Mouse (Mus musculus) layer of hippocampus, adult 18-20 months (tissue): Measurements from ENCODE around the gene Zscan25. TPM values are rescaled to one million over a fixed set of nuclear protein-coding genes. Genes with fewer than 3 reads are reported as not detected.
"Not testable (repeated sequence)": the region's sequence is repeated elsewhere in the genome, so short reads cannot be mapped to it uniquely, and the experiment has no call there.

Experiments
- DNase-seq, 2 experiments: peaks; one replicate each; pipeline ENCODE4 v3.0.0; 2022; ENCODE audit warnings: low spot score in 2 of 2
- long read RNA-seq: library from polyadenylated mRNA; stranded (forward); transcript quantifications from one replicate; pipeline ENCODE4 v2.0.0, GENCODE M21; 2021
- total RNA-seq, 2 experiments: library from RNA; stranded (reverse); gene quantifications; 2 replicates each; pipeline ENCODE4 v1.2.3; 2021

The Zscan25 gene
- total RNA-seq = 10 to 100 TPM; 19.7 to 20.1 TPM
- long read RNA-seq, partial matches to known transcripts = 0 of 14 reads
- long read RNA-seq, other reads (novel, unspliced or antisense) = 14 of 14 reads

GRCm38 (mm10) chr5:145280371-145281143 lies at the start of gene Zscan25:
Gene Zscan25 (plus strand): TSS chr5:145280500.
- peak; percentile 85 to 92 for DNase-seq

GRCm38 (mm10) chr5:145230641-145231040 lies 49.7 kb upstream of the Zscan25 start:
- DNase-seq = no peak

GRCm38 (mm10) chr5:145231367-145231871 lies 48.9 kb upstream of the Zscan25 start, which contains the start of gene Zfp655:
Gene Zfp655 (plus strand): TSS chr5:145231715.
- DNase-seq = peak; percentile 98

DNA sequence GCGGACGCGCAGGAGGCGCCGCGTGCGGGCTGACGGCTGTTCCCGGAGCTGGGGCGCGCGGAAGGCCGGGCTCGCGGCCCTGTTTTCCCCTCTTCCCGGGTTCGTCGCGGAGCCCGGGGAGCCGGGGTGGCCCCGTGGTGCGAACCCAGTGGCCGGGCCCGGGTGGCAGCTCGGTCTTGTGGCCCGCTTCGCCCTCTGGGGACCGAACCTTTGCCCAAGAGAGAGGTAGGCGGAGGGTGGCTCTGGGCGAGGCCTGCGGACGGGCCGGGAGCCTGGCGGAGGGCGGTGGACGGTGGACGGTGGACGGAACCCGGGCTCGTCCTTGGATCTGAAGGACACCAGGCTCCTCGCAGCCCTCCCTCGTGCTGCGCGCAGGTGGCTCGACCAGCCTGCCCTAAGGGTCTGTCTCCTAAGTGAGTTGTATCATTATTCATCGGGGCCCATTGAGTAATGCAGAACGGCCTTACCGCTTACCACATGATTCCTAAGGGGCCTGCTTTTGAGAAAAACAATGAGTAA lies 48.3 kb upstream of the Zscan25 start:
- DNase-seq = no peak

- DNase-seq = peak in 1 of 2 experiments; percentile 20
These were observed 45.7 kb upstream of the Zscan25 start for GRCm38 (mm10) chr5:145234636-145235035.

DNA sequence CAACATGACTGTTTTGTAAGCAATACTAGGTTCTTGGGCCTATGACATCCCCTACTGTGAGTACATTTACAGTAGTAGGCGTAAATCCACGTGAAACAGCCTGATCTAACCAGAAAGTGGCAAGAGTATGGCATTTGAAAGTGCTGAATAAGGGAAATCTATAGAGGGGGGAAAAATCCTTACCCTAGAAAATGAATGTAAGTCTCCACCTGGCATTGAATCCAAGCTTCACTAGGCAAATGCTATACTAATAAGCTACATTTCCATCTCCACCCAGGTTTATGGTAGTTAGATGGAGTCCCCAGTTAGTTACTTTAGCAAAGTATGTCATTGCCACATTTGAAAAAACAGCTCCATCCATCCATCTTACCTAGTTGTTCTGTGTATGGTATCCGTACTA lies 30.8 kb upstream of the Zscan25 start:
- DNase-seq = no peak

GRCm38 (mm10) chr5:145273568-145273967 lies 6.7 kb upstream of the Zscan25 start:
- DNase-seq = not testable (repeated sequence)

DNA sequence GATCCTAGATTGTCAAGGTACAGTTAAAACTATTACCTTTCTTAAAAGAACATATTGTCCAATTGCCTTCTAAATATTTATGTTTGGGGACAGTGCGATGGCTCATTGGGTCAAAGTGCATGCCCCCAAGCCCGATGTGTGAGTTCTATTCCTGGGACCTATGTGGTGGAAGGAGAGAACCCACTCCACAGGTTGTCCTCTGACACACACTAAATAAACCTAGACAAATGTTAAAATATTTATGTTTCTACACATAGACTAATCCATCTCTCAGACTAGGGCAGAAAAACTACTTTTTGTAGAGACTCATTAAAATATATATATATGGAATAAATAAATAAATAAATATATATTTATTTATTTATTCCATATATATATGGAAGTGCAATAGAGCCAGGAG lies 352 bp upstream of the Zscan25 start:
- no peak for DNase-seq

DNA sequence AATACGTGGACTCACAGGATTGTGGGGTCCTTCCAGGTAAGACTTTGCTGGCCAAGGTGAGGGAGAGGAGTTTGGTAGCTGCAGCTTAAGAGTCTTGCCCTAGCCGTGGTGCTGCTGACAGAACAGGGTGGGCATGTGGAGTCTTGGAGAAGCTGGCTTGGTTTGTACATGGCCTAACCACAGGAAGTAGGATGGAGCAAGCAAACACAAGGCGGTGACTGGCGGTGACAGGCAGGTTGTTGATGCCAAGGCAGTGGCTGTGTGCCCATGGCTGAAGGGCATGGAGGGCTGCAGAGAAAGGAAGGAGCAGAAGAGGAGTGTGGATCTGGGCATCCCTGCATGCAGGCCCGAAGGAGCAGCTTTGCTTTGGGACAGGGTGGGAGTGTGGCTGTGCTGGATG lies 8.1 kb downstream of the Zscan25 start:
- no peak for DNase-seq

GRCm38 (mm10) chr5:145290697-145291096 lies 10.4 kb downstream of the Zscan25 start:
- DNase-seq = no peak

GRCm38 (mm10) chr5:145292398-145292797 lies 12.1 kb downstream of the Zscan25 start:
- no peak for DNase-seq

DNA sequence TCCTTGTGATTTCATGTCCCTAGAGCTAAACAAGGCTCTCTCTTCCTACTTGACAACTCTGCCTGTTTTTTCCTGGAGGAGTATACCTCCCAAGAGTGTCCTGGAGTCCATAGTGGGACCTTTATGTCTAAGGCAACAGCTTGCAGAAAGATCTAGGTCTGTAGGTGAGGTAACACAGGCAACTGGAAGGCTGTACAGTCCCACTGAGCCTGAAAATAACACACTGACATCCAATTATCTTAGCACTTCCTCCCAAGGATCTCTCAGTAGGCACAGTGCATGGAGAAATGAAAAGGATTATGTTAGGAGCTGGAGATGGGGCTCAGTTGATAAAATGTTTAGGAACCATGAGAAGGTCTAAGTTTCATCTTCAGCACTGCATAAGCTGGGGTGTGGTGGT lies 20.2 kb downstream of the Zscan25 start:
- no peak for DNase-seq

DNA sequence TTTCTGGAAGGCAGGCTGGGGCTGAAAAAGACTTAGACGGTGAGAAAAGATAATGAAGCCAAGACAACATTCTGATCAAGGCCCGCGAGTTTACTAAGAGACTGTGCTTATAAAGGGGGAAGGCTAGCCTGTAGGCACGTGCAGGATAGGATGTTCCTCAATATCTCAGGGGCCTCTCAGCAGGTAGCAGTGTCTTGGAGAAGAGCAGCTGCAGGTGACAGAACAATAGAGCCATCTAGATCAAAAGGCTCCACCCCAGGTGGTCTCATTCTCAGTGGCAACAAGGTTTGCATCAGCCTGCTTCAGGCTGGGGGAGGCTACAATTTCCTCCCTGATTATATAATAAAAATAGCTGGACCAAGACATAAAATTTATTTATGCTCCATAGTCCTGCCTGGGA lies 21.5 kb downstream of the Zscan25 start:
- not testable (repeated sequence) for DNase-seq

DNA sequence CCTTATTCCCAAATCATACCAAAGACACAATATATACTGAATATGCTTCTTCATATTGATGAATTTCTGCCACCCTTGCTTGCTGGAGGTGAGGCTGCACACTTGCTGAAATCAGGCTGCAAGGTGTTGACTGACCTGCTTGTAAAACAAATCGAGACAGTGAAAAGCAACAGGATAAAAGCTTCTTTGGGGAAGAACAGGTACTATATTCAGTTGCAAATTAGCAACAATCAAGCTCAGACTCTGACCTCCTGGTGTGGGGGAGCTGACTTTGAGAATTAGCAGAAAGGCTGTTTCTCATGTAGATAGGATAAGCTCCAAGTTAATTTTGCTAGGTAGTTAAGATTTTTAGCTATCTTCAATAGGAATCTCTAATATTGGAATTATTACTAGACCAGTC lies 22.1 kb downstream of the Zscan25 start:
- no peak for DNase-seq

DNA sequence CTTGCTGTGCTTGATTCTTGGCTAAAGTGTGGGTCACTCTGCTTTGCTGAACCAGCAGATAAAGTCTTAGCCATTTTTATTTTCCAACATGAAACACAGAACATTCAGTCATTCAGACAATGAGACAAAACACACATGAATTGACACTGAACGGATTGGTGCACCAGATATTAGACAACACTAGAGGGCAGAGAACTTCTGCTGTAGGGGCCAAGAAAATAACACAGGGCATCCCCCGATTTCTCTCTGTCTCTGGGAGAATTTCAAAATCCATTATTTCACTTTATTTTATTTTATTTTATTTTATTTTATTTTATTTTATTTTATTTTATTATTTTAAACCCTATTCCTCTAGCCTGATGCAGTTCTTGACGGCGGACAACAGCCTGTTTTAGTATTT lies 26.7 kb downstream of the Zscan25 start:
- DNase-seq = not testable (repeated sequence)

DNA sequence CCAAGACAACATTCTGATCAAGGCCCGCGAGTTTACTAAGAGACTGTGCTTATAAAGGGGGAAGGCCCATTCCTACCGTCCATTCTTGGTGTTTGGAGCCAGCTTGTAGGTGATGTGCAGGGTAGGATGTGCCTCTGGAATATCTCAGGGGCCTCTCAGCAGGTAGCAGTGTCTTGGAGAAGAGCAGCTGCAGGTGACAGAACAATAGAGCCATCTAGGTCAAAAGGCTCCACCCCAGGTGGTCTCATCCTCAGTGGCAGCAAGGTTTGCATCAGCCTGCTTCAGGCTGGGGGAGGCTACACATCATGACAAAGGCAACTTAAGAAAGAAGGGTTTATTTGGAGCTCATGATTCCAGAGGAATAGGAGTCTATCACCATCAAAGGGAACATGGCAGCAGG lies 27.5 kb downstream of the Zscan25 start:
- DNase-seq = not testable (repeated sequence)

- DNase-seq = no peak
These were observed 33.5 kb downstream of the Zscan25 start for GRCm38 (mm10) chr5:145313845-145314244.

DNA sequence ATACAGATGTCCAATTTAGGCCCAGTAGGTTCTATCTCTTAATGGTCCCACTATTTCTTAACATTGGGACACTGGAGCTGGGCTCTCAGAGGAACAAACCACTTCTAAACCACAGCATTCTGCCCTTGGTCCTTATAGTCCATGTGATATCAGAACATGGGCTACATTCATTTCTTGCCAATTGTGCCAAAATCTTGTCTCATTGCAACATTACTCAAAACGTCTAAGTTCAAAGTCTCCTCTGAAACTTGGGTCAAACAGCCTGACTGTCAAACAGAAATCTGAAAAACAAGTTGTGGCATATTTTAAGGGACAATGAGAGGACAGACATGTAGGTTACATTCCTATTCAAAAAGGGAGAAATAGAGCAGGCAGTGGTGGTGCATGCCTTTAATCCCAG lies 36.8 kb downstream of the Zscan25 start:
- no peak for DNase-seq

- DNase-seq = not testable (repeated sequence)
These were observed 58.5 kb downstream of the Zscan25 start for GRCm38 (mm10) chr5:145338756-145339155.
